Mouse (Mus musculus): Measurements from ENCODE around the gene Mrpl9. TPM values are rescaled to one million over a fixed set of nuclear protein-coding genes. Genes with fewer than 3 reads are reported as not detected.

Mrpl9 gene
- polyA plus RNA-seq, 1 experiment from 2014 or later: 57.2 TPM

- peak overlapping the region; percentile 83 for H3K27ac ChIP-seq (ENCODE audit: low read depth, low read length)
- H3K4me1 ChIP-seq (ENCODE audit: control insufficient read depth, insufficient read depth, low read length): peaks cover 69% of the 10 kb centered on the region
- ATAC-seq (no peak), DNase-seq (ENCODE audit: low spot score) (no peak)
- no peak overlapping the region for H3K4me3 ChIP-seq (ENCODE audit: low read depth, low read length)
- 0 out of 2 replicates have a peak overlapping the region, but pooled peaks have one; percentile 16 for H3K4me2 ChIP-seq (ENCODE audit: low read length)
- H3K9me3 ChIP-seq (replicated peaks; ENCODE audit: control insufficient read depth, low read length): no peaks in the 10 kb centered on the region
- WGBS: 84% methylated on average over 17 of the region's 17 CpGs
- no peak overlapping the region for H3K9ac ChIP-seq (ENCODE audit: low read length)
- peaks cover 48% of the 10 kb centered on the region for H3K36me3 ChIP-seq (ENCODE audit: control insufficient read depth, insufficient read depth, low read length)
- no peaks in the 10 kb centered on the region for H3K27me3 ChIP-seq (replicated peaks; ENCODE audit: control insufficient read depth, insufficient read depth, low read length)
Observed at GRCm38 (mm10) chr3:94482764-94483385, 39.8 kb downstream of the Mrpl9 start.

- peaks cover 69% of the 10 kb centered on the region for H3K4me1 ChIP-seq (ENCODE audit: control insufficient read depth, insufficient read depth, low read length)
- whole genome bisulfite sequencing: 12% methylated on average over 19 of the region's 20 CpGs
- ATAC-seq (peak; percentile 92), DNase-seq (ENCODE audit: low spot score) (peak; percentile 98)
- peaks cover 58% of the 10 kb centered on the region for H3K36me3 ChIP-seq (ENCODE audit: control insufficient read depth, insufficient read depth, low read length)
- H3K4me3 ChIP-seq (ENCODE audit: low read depth, low read length): peak overlapping the region; percentile 15
- no peaks in the 10 kb centered on the region for H3K9me3 ChIP-seq (replicated peaks; ENCODE audit: control insufficient read depth, low read length)
- H3K4me2 ChIP-seq (ENCODE audit: low read length): peak overlapping the region; percentile 49
- H3K27ac ChIP-seq (ENCODE audit: low read depth, low read length): peak overlapping the region; percentile 83
- peak overlapping the region; percentile 46 for H3K9ac ChIP-seq (ENCODE audit: low read length)
- H3K27me3 ChIP-seq (replicated peaks; ENCODE audit: control insufficient read depth, insufficient read depth, low read length): no peaks in the 10 kb centered on the region
Observed at GRCm38 (mm10) chr3:94483790-94484439, 40.8 kb downstream of the Mrpl9 start.

GRCm38 (mm10) chr3:94485922-94486321, 42.8 kb downstream of the Mrpl9 start:
- no peak for ATAC-seq
- no peak overlapping the region for H3K9ac ChIP-seq (ENCODE audit: low read length)
- peak overlapping the region; percentile 83 for H3K27ac ChIP-seq (ENCODE audit: low read depth, low read length)
- peaks cover 60% of the 10 kb centered on the region for H3K4me1 ChIP-seq (ENCODE audit: control insufficient read depth, insufficient read depth, low read length)
- peak; percentile 59 for DNase-seq (ENCODE audit: low spot score)
- WGBS: 28% methylated on average over 7 of the region's 7 CpGs
- H3K36me3 ChIP-seq (ENCODE audit: control insufficient read depth, insufficient read depth, low read length): peaks cover 73% of the 10 kb centered on the region
- no peak overlapping the region for H3K4me2 ChIP-seq (ENCODE audit: low read length)
- no peaks in the 10 kb centered on the region for H3K27me3 ChIP-seq (replicated peaks; ENCODE audit: control insufficient read depth, insufficient read depth, low read length)
- no peaks in the 10 kb centered on the region for H3K9me3 ChIP-seq (replicated peaks; ENCODE audit: control insufficient read depth, low read length)
- H3K4me3 ChIP-seq (ENCODE audit: low read depth, low read length): no peak overlapping the region

- ATAC-seq: no peak
- Histone ChIP-seq H3K9ac (ENCODE audit: low read length) (no peak overlapping the region), H3K4me1 (ENCODE audit: control insufficient read depth, insufficient read depth, low read length) (peaks cover 44% of the 10 kb centered on the region), H3K36me3 (ENCODE audit: control insufficient read depth, insufficient read depth, low read length) (peaks cover 73% of the 10 kb centered on the region), H3K27ac (ENCODE audit: low read depth, low read length) (no peak overlapping the region), H3K4me3 (ENCODE audit: low read depth, low read length) (no peak overlapping the region), H3K4me2 (ENCODE audit: low read length) (no peak overlapping the region), H3K27me3 (replicated peaks; ENCODE audit: control insufficient read depth, insufficient read depth, low read length) (no peaks in the 10 kb centered on the region), H3K9me3 (replicated peaks; ENCODE audit: control insufficient read depth, low read length) (no peaks in the 10 kb centered on the region)
- DNase-seq (ENCODE audit: low spot score): no peak
- 65% methylated on average over 6 of the region's 6 CpGs for WGBS
Observed at GRCm38 (mm10) chr3:94487581-94487980, 44.5 kb downstream of the Mrpl9 start.

GRCm38 (mm10) chr3:94497162-94497561, 54.0 kb downstream of the Mrpl9 start:
- Histone ChIP-seq H3K27ac (ENCODE audit: low read depth, low read length) (no peak overlapping the region), H3K27me3 (replicated peaks; ENCODE audit: control insufficient read depth, insufficient read depth, low read length) (no peaks in the 10 kb centered on the region), H3K4me2 (ENCODE audit: low read length) (no peak overlapping the region), H3K9ac (ENCODE audit: low read length) (no peak overlapping the region), H3K9me3 (replicated peaks; ENCODE audit: control insufficient read depth, low read length) (no peaks in the 10 kb centered on the region), H3K36me3 (ENCODE audit: control insufficient read depth, insufficient read depth, low read length) (peaks cover 62% of the 10 kb centered on the region), H3K4me3 (ENCODE audit: low read depth, low read length) (no peak overlapping the region), H3K4me1 (ENCODE audit: control insufficient read depth, insufficient read depth, low read length) (no peaks in the 10 kb centered on the region)
- ATAC-seq (no peak), DNase-seq (ENCODE audit: low spot score) (no peak)
- WGBS: 77% methylated on average over 4 of the region's 4 CpGs

Other genes with a start within 250 kb of the Mrpl9 start
- gene Gm5286, start 246.6 kb upstream of the Mrpl9 start, polyA plus RNA-seq (2014; fragmentation: Nextera tagmentation; extraction: Ambion mirVana): not detected in 2 replicates
- not detected in 2 replicates for gene Gm4778, start 179.3 kb upstream of the Mrpl9 start, polyA plus RNA-seq (2014; fragmentation: Nextera tagmentation; extraction: Ambion mirVana)
- 38.6 and 38.8 TPM in 2 replicates for gene Them4, start 133.2 kb upstream of the Mrpl9 start, polyA plus RNA-seq (2014; fragmentation: Nextera tagmentation; extraction: Ambion mirVana)
- gene Them5, start 101.2 kb upstream of the Mrpl9 start, polyA plus RNA-seq (2014; fragmentation: Nextera tagmentation; extraction: Ambion mirVana): 0.80 and 0.86 TPM in 2 replicates
- gene C2cd4d, start 80.9 kb upstream of the Mrpl9 start, polyA plus RNA-seq (2014; fragmentation: Nextera tagmentation; extraction: Ambion mirVana): 1.5 TPM in 2 replicates
- 1.0 and 1.4 TPM in 2 replicates for gene Rorc, start 70.5 kb upstream of the Mrpl9 start, polyA plus RNA-seq (2014; fragmentation: Nextera tagmentation; extraction: Ambion mirVana)
- gene Lingo4, start 44.8 kb upstream of the Mrpl9 start, polyA plus RNA-seq (2014; fragmentation: Nextera tagmentation; extraction: Ambion mirVana): 0.33 and 0.42 TPM in 2 replicates
- gene Tdrkh, start 30.0 kb upstream of the Mrpl9 start, polyA plus RNA-seq (2014; fragmentation: Nextera tagmentation; extraction: Ambion mirVana): 59.8 and 61.9 TPM in 2 replicates
- 0.38 and 0.78 TPM in 2 replicates for gene Oaz3, start 597 bp downstream of the Mrpl9 start, polyA plus RNA-seq (2014; fragmentation: Nextera tagmentation; extraction: Ambion mirVana)
- 301 and 306 TPM in 2 replicates for gene Celf3, start 35.0 kb downstream of the Mrpl9 start, polyA plus RNA-seq (2014; fragmentation: Nextera tagmentation; extraction: Ambion mirVana)
- 14.7 and 19.2 TPM in 2 replicates for gene Riiad1, start 37.0 kb downstream of the Mrpl9 start, polyA plus RNA-seq (2014; fragmentation: Nextera tagmentation; extraction: Ambion mirVana)
- gene Snx27, start 139.4 kb downstream of the Mrpl9 start, polyA plus RNA-seq (2014; fragmentation: Nextera tagmentation; extraction: Ambion mirVana): 42.8 and 45.3 TPM in 2 replicates
- not detected in 2 replicates for gene Gm10972, start 199.8 kb downstream of the Mrpl9 start, polyA plus RNA-seq (2014; fragmentation: Nextera tagmentation; extraction: Ambion mirVana)
- 4.6 and 4.8 TPM in 2 replicates for gene Tuft1, start 215.6 kb downstream of the Mrpl9 start, polyA plus RNA-seq (2014; fragmentation: Nextera tagmentation; extraction: Ambion mirVana)

All from forebrain, embryonic 14.5 days (tissue).